ENCODE assay signal across 8 mouse cellular contexts in the genomic region with DNA sequence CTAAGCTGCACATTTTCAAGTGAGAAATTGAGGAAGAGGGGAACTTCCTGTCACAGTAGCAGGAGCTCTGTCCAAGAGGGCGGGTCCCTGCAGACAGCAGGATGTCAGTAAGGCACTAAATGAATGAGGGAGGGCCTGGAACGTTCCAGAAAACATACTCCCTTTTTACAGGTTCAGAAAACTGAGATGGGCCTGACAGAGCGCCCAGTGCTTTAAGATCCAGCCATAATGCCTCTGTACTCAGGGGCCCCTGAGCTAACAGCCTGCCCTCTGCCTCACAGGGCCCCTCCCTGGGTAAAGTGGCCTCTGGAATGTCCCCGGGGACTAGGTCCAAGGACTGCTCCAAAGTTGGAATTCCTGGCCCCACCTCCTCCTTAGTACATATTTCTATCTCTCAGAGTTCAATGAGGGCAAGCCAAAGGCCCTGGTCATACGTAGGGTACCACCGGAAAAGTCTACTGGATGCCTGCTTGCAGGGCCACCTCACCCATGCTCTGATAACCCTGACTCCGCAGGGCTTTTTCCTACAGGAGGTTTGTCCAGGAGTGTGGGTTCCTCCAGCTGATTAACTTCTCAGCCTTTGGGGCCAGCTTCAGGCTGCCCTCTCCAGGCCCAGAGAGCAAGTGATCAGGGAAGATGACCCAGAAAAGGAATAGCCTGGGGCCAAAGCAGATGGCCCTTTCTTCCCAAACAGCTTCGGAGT. TPM values are rescaled to one million over a fixed set of nuclear protein-coding genes. Genes with fewer than 3 reads are reported as not detected.
DNase-seq lines count a peak whose midpoint lies in the region; TF ChIP-seq lines count a peak whose summit lies in the region.

No protein-coding gene starts in this region.

- no peak for TF ChIP-seq EP300 in MEL (IDR thresholded peaks at IDR 0.05; ENCODE audit: low read depth in 1 of 2, low read length in 2 of 2)
- 0 out of 2 replicates have a peak, but pooled peaks have one; percentile 19 for TF ChIP-seq EP300 in heart, adult 2 months (IDR thresholded peaks at IDR 0.05; ENCODE audit: insufficient read depth, low read depth, low read length)

- H3K9ac ChIP-seq in MEL (ENCODE audit: control insufficient read depth, low read depth, low read length, poor library complexity, severe bottlenecking), result peak overlapping the region; percentile 72
- H3K9ac ChIP-seq in heart, adult 2 months (ENCODE audit: low read depth, low read length), result peak overlapping the region; percentile 42; the same call in 1 of the 2 replicates

- H3K9me3 ChIP-seq in MEL (replicated peaks; ENCODE audit: insufficient read depth, low read length), result no peaks in the 10 kb centered on the region

- no peaks in the 10 kb centered on the region for H3K27me3 ChIP-seq in MEL (ENCODE audit: control insufficient read depth in 1 of 2, insufficient read depth in 2 of 2, low read length in 2 of 2)
- H3K27me3 ChIP-seq in heart, adult 2 months (ENCODE audit: control insufficient read depth, insufficient read depth, low read length), result no peaks in the 10 kb centered on the region

- no peak for TF ChIP-seq CTCF in MEL (IDR thresholded peaks at IDR 0.05 in 2 of 3, conservative IDR thresholded peaks at IDR 0.05 in 1 of 3; ENCODE audit: control insufficient read depth in 1 of 3, insufficient read depth in 1 of 3, low read depth in 2 of 3, low read length in 3 of 3, poor library complexity in 1 of 3, severe bottlenecking in 1 of 3)
- peak; percentile 34 for TF ChIP-seq CTCF in heart, adult 2 months (IDR thresholded peaks at IDR 0.05)
- no peak for TF ChIP-seq CTCF in lung, adult 2 months (IDR thresholded peaks at IDR 0.05; ENCODE audit: insufficient read depth, low read length)

- peaks cover 11 to 45% of the 10 kb centered on the region in 2 experiments for H3K4me1 ChIP-seq in MEL (ENCODE audit: control insufficient read depth in 1 of 2, insufficient read depth in 2 of 2, low read length in 2 of 2)
- H3K4me1 ChIP-seq in heart, adult 2 months (ENCODE audit: control insufficient read depth, insufficient read depth, low read length), result peaks cover 16% of the 10 kb centered on the region
- peaks cover 26% of the 10 kb centered on the region for H3K4me1 ChIP-seq in lung, adult 2 months (ENCODE audit: control insufficient read depth, insufficient read depth, low read length)

- peaks cover 3 to 31% of the 10 kb centered on the region in 2 experiments for H3K36me3 ChIP-seq in MEL (ENCODE audit: control insufficient read depth in 1 of 2, insufficient read depth in 2 of 2, low read length in 2 of 2)
- peaks cover 3% of the 10 kb centered on the region for H3K36me3 ChIP-seq in heart, adult 2 months (ENCODE audit: control insufficient read depth, insufficient read depth, low read length)

- peak overlapping the region; percentile 11 to 12 for H3K4me3 ChIP-seq in MEL (ENCODE audit: control insufficient read depth in 1 of 2, insufficient read depth in 1 of 2, low read depth in 2 of 2, low read length in 2 of 2)
- H3K4me3 ChIP-seq in heart, adult 2 months, result no peak overlapping the region
- no peak overlapping the region for H3K4me3 ChIP-seq in lung, adult 2 months (replicated peaks; ENCODE audit: extremely low read depth, low read depth, low read length)

- intact Hi-C loops in heart, adult 2 months (cut with DNase I), result loop anchor here (1.0 kb wide), 1 partner anchor 11 kb away; no protein-coding TSS in a partner anchor

- peak overlapping the region; percentile 96 for H3K27ac ChIP-seq in MEL (ENCODE audit: control insufficient read depth, low read depth, low read length)
- peak overlapping the region; percentile 100 for H3K27ac ChIP-seq in heart, adult 2 months

- 7% methylated on average over 8 of the region's 8 CpGs for WGBS in heart, adult 2 months
- WGBS in lung, adult 2 months, result 11% methylated on average over 8 of the region's 8 CpGs

- DNase-seq in adrenal gland, adult (ENCODE audit: inconsistent age in 2 of 2, low spot score in 1 of 2), result peak; percentile 67 to 89
- no peak for DNase-seq in adrenal gland, postnatal 4 days (ENCODE audit: low spot score in 2 of 2)
- DNase-seq in MEL (ENCODE audit: low read depth, low spot score), result peak; percentile 89
- DNase-seq in heart, adult 2 months, result peak; percentile 74 to 83
- peak; percentile 76 for DNase-seq in kidney, adult 11 months
- peak; percentile 79 for DNase-seq in lung, adult 2 months
- peak; percentile 64 for DNase-seq in skeletal muscle tissue, adult 2 months (ENCODE audit: low read depth, low spot score)
- no peak for DNase-seq in MN1 (ENCODE audit: low spot score)

- no peak for TF ChIP-seq RAD21 in MEL (IDR thresholded peaks at IDR 0.05; ENCODE audit: low read depth, low read length)

- TF ChIP-seq POLR2A in MEL (IDR thresholded peaks at IDR 0.05; ENCODE audit: control insufficient read depth in 1 of 2, insufficient read depth in 1 of 2, low read depth in 1 of 2, low read length in 2 of 2, poor library complexity in 1 of 2), result peak; percentile 12 to 68; a peak in 2 of 4 replicates
- no peak; the same call in 1 of the 2 replicates for TF ChIP-seq POLR2A in heart, adult 2 months (IDR thresholded peaks at IDR 0.05; ENCODE audit: insufficient read depth, low read depth, low read length)
- no peak for TF ChIP-seq POLR2A in lung, adult 2 months (IDR thresholded peaks at IDR 0.05; ENCODE audit: borderline replicate concordance, extremely low read depth, low read depth, low read length)

- H3K79me2 ChIP-seq in MEL (ENCODE audit: control insufficient read depth, insufficient read depth, low read length, poor library complexity), result peaks cover 15% of the 10 kb centered on the region
- H3K79me2 ChIP-seq in heart, adult 2 months (replicated peaks; ENCODE audit: control insufficient read depth, insufficient read depth, low read length), result peaks cover 2% of the 10 kb centered on the region; the same call in 1 of the 2 replicates

TF ChIP-seq in MEL, 35 proteins besides CTCF, POLR2A, EP300 and RAD21:
- TF ChIP-seq NELFE (IDR thresholded peaks at IDR 0.05; ENCODE audit: low read depth, low read length) (peak; percentile 31; the same call in 1 of the 2 replicates), NRF1 (IDR thresholded peaks at IDR 0.05; ENCODE audit: insufficient read depth, low read depth, low read length, poor library complexity, severe bottlenecking) (no peak), TBP (IDR thresholded peaks at IDR 0.05; ENCODE audit: low read depth, low read length) (0 out of 2 replicates have a peak, but pooled peaks have one; percentile 25), MYC (IDR thresholded peaks at IDR 0.05; ENCODE audit: low read depth, low read length) (no peak; the same call in 1 of the 2 replicates), POLR2AphosphoS2 (IDR thresholded peaks at IDR 0.05; ENCODE audit: low read length) (no peak), MXI1 (IDR thresholded peaks at IDR 0.05; ENCODE audit: low read depth, low read length) (0 out of 2 replicates have a peak, but pooled peaks have one; percentile 12), SIN3A (IDR thresholded peaks at IDR 0.05; ENCODE audit: low read length) (peak; percentile 24; the same call in 1 of the 2 replicates), ELF1 (IDR thresholded peaks at IDR 0.05; ENCODE audit: low read depth, low read length) (0 out of 2 replicates have a peak, but pooled peaks have one; percentile 7), UBTF (IDR thresholded peaks at IDR 0.05; ENCODE audit: borderline replicate concordance, insufficient read depth, low read depth, low read length) (no peak)
TF ChIP-seq in MEL: peak in this region for 5.

RNA-seq across cellular contexts. Expression of a gene that starts 3.2 kb away (rescaled TPM):
- 1,000 to 10,000 TPM; 3,089 to 3,273 TPM for total RNA-seq in adrenal gland, postnatal 4 days (2021)
- total RNA-seq in MEL (2012; rRNA removed), result 3,019 and 3,042 TPM in 2 replicates
- 1,000 to 10,000 TPM; 1,403 to 4,417 TPM for polyA plus RNA-seq in MEL (2012; ENCODE audit: insufficient read depth in 1 of 2, insufficient read length in 2 of 2, low read depth in 1 of 2, low replicate concordance in 2 of 2, missing spikeins in 1 of 2)
- total RNA-seq in heart, adult 2 months (2021), result 100 to 1,000 TPM; 679 to 987 TPM
- 1,148 and 1,181 TPM in 2 replicates for polyA plus RNA-seq in heart, adult 2 months (2012; rRNA removed)
- 5,708 and 6,451 TPM in 2 replicates for polyA plus RNA-seq in lung, adult 2 months (2012; rRNA removed)

RNA-seq across cellular contexts. Expression of a gene that starts 14.5 kb away (rescaled TPM):
- total RNA-seq in adrenal gland, postnatal 4 days (2021), result 10 to 100 TPM; 18.3 to 20.9 TPM
- total RNA-seq in MEL (2012; rRNA removed), result 3.9 and 4.6 TPM in 2 replicates
- polyA plus RNA-seq in MEL (2012; ENCODE audit: insufficient read depth in 1 of 2, insufficient read length in 2 of 2, low read depth in 1 of 2, low replicate concordance in 2 of 2, missing spikeins in 1 of 2), result 1 to 10 TPM in 1 of 2 experiments, not detected in 1; 7.4 TPM
- 1 to 10 TPM; 4.0 to 4.5 TPM for total RNA-seq in heart, adult 2 months (2021)
- 6.9 and 7.6 TPM in 2 replicates for polyA plus RNA-seq in heart, adult 2 months (2012; rRNA removed)
- polyA plus RNA-seq in lung, adult 2 months (2012; rRNA removed), result 21.3 and 22.5 TPM in 2 replicates

RNA-seq across cellular contexts. Expression of a gene that starts 50.4 kb away (rescaled TPM):
- total RNA-seq in adrenal gland, postnatal 4 days (2021), result 100 to 1,000 TPM; 122 to 151 TPM
- not detected in 2 replicates for total RNA-seq in MEL (2012; rRNA removed)
- polyA plus RNA-seq in MEL (2012; ENCODE audit: insufficient read depth in 1 of 2, insufficient read length in 2 of 2, low read depth in 1 of 2, low replicate concordance in 2 of 2, missing spikeins in 1 of 2), result not detected
- total RNA-seq in heart, adult 2 months (2021), result 10 to 100 TPM; 18.7 to 22.5 TPM
- polyA plus RNA-seq in heart, adult 2 months (2012; rRNA removed), result 37.0 and 47.7 TPM in 2 replicates
- 21.0 and 26.3 TPM in 2 replicates for polyA plus RNA-seq in lung, adult 2 months (2012; rRNA removed)

Comparison
In these comparisons a context has a peak if more than half of its experiments do, and no peak if none do; other contexts are left out.
1. DNase-seq: peak in adrenal gland, adult (2 of 2), MEL (single experiment), heart, adult 2 months (2 of 2), kidney, adult 11 months (single experiment), lung, adult 2 months (single experiment) and skeletal muscle tissue, adult 2 months (single experiment); none in adrenal gland, postnatal 4 days (0 of 2) and MN1 (single experiment).
2. H3K4me3 ChIP-seq: peak in MEL (2 of 2); none in heart, adult 2 months (single experiment) and lung, adult 2 months (single experiment).
3. POLR2A ChIP-seq: peak in MEL (2 of 2); none in heart, adult 2 months (single experiment) and lung, adult 2 months (single experiment).
4. RNA of a gene that starts 50.4 kb away (total RNA-seq): 122 to 151 TPM in adrenal gland, postnatal 4 days and 18.7 to 22.5 TPM in heart, adult 2 months; not detected in MEL; every median in the first group is over 10 times any median in the second.